Mouse (Mus musculus) neural tube, embryonic 13.5 days (tissue): ENCODE results near the gene Foxb1. TPM values are rescaled to one million over a fixed set of nuclear protein-coding genes. Genes with fewer than 3 reads are reported as not detected.

Source experiments
- ATAC-seq: fragments of 200-750 bp; cut with Nextera tagmentation; 2 replicates; pipeline ENCODE4 v1.8.0; 2017; ENCODE audit warnings: low read depth, mild to moderate bottlenecking, moderate TSS enrichment, moderate library complexity
- H3K27ac ChIP-seq: fragments of 300-500 bp; sonication (generic); replicated peaks from 2 replicates; pipeline ENCODE4 v1.5.1; 2015; ENCODE audit warnings: moderate library complexity, mild to moderate bottlenecking, inconsistent platforms
- H3K27me3 ChIP-seq: fragments of 300-500 bp; sonication (generic); 2 replicates; pipeline ENCODE4 v1.6.1; 2015; ENCODE audit warnings: mild to moderate bottlenecking, inconsistent platforms
- H3K36me3 ChIP-seq: fragments of 300-500 bp; sonication (generic); 2 replicates; pipeline ENCODE4 v1.6.1; 2015; ENCODE audit warnings: mild to moderate bottlenecking, inconsistent platforms
- H3K4me1 ChIP-seq: fragments of 300-500 bp; sonication (generic); replicated peaks from 2 replicates; pipeline ENCODE4 v1.6.1; 2015; ENCODE audit warnings: inconsistent platforms
- H3K4me2 ChIP-seq: fragments of 300-500 bp; sonication (generic); 2 replicates; pipeline ENCODE4 v1.6.1; 2015; ENCODE audit warnings: inconsistent platforms, mild to moderate bottlenecking, moderate library complexity
- H3K4me3 ChIP-seq: fragments of 300-500 bp; sonication (generic); 2 replicates; pipeline ENCODE4 v1.5.1; 2015; ENCODE audit warnings: mild to moderate bottlenecking, inconsistent platforms
- H3K9ac ChIP-seq: fragments of 300-500 bp; sonication (generic); 2 replicates; pipeline ENCODE4 v1.6.1; 2015; ENCODE audit warnings: moderate library complexity, mild to moderate bottlenecking, inconsistent platforms
- H3K9me3 ChIP-seq: fragments of 300-500 bp; sonication (generic); 2 replicates; pipeline ENCODE4 v1.6.1; 2016; ENCODE audit warnings: inconsistent platforms
- WGBS: fragments of 180-500 bp; shearing (Covaris S2); methylation state at CpG from one replicate; pipeline ENCODE4 v1.1.7; 2015; 5-methylcytosine and 5-hydroxymethylcytosine counted together
- polyA plus RNA-seq: library from polyadenylated mRNA; unstranded; fragments of >200 nt; fragmentation: Nextera tagmentation; extraction: Ambion mirVana; gene quantifications from 2 replicates; pipeline ENCODE4 v1.2.1, GENCODE M21; 2015

Gene Foxb1
- polyA plus RNA-seq, 1 experiment from 2014 or later, result 8.0 TPM

DNA sequence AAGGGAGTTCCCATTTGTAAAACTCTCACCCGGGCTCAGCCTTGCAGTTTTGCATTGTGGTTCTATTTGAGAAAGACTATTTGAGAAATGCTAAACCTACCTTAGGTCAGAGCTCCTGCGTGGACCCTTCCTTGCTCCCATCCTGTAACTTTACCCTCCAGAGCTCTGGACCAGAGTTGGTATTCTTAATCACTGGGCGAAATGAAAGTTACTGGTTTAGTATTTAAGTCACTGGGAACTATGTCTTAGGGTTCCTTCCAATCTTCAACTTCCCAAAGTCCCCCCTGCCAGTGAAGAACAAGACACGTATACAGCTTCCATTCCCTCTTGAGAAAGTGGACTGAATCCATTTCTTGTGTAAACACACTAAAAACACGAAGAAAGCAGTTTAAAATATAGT lies 5.6 kb downstream of the Foxb1 start:
- no peak overlapping the region for H3K4me3 ChIP-seq
- peaks cover 34% of the 10 kb centered on the region for H3K4me1 ChIP-seq
- H3K9ac ChIP-seq, result no peak overlapping the region
- no peak for ATAC-seq
- 11% methylated on average over 5 of the region's 5 CpGs for WGBS
- H3K4me2 ChIP-seq, result peak overlapping the region; percentile 33; the same call in 1 of the 2 replicates
- 0 out of 2 replicates have a peak overlapping the region, but pooled peaks have one; percentile 19 for H3K27ac ChIP-seq
- H3K36me3 ChIP-seq, result no peaks in the 10 kb centered on the region
- H3K27me3 ChIP-seq, result peaks cover 67% of the 10 kb centered on the region
- no peaks in the 10 kb centered on the region for H3K9me3 ChIP-seq

DNA sequence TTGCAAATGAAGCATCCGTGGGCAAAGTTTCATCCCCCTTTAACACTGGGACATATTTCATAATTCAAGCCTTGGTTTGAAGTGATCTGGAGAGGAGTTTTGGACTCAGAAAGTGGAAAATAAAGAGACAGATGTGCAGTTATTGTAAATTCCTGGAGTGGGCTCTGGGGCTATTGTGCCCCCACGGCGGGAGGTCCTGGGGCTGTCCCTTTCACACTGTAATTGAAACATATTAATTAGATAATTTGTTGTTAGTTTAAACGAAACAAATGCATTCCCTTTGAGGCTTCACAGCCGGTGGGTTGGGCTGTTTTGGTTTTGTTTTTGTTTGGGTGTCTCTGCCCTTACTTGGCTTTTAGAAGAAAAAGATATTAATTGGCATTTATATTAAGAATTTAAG lies 6.0 kb downstream of the Foxb1 start:
- H3K9me3 ChIP-seq, result no peaks in the 10 kb centered on the region
- peaks cover 62% of the 10 kb centered on the region for H3K27me3 ChIP-seq
- 2% methylated on average over 5 of the region's 5 CpGs for WGBS
- ATAC-seq, result no peak
- H3K4me1 ChIP-seq, result peaks cover 29% of the 10 kb centered on the region
- H3K27ac ChIP-seq, result 0 out of 2 replicates have a peak overlapping the region, but pooled peaks have one; percentile 19
- H3K36me3 ChIP-seq, result no peaks in the 10 kb centered on the region
- no peak overlapping the region for H3K4me3 ChIP-seq
- no peak overlapping the region for H3K9ac ChIP-seq
- peak overlapping the region; percentile 33; the same call in 1 of the 2 replicates for H3K4me2 ChIP-seq

DNA sequence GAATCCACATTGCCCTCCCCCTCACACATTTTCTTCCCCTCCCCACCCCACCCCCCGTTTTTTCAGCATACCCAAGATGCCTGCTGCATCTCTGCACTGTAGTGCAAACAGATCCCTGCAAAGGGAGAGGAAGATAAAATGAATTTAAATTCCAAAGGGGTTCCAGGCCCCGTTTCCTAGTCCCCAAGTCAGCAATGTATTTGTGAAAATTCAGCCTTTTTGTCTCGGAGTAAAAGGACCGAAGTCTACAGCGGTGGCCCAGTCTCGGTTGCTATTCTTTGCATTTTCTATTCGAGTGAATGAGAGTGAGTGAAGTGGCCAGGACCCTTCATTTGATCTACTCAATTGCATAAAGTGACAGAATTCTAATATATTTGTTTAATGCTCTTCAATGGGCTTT lies 6.4 kb downstream of the Foxb1 start:
- H3K4me3 ChIP-seq, result no peak overlapping the region
- WGBS, result 6% methylated on average over 7 of the region's 7 CpGs
- H3K9me3 ChIP-seq, result no peaks in the 10 kb centered on the region
- no peaks in the 10 kb centered on the region for H3K36me3 ChIP-seq
- ATAC-seq, result peak; percentile 47; the same call in 1 of the 2 replicates
- H3K4me2 ChIP-seq, result peak overlapping the region; percentile 33; the same call in 1 of the 2 replicates
- peaks cover 25% of the 10 kb centered on the region for H3K4me1 ChIP-seq
- peaks cover 58% of the 10 kb centered on the region for H3K27me3 ChIP-seq
- 0 out of 2 replicates have a peak overlapping the region, but pooled peaks have one; percentile 10 for H3K27ac ChIP-seq
- no peak overlapping the region for H3K9ac ChIP-seq

DNA sequence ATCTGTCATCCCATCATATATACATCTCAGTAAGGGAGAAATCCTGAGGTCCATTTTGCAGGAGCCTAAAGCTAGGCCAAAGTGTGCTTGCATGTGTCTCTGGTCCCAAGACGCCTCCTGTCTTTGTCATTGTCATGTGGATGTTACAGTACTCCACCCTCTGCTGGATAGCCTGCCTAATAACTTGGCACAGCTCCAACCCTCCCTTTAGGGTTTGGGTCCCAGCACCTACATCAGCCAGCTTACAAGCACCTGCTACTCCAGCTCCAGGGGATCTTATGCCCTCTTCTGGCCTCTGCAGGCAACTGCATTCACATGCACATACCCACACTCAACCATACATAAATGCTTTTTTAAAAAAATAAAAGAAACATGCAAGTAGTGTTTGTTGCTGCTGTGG lies 12.8 kb downstream of the Foxb1 start:
- Histone ChIP-seq H3K4me3 (no peak overlapping the region), H3K27me3 (peaks cover 6% of the 10 kb centered on the region), H3K4me2 (no peak overlapping the region), H3K4me1 (no peaks in the 10 kb centered on the region), H3K9ac (no peak overlapping the region), H3K36me3 (no peaks in the 10 kb centered on the region), H3K27ac (no peak overlapping the region), H3K9me3 (no peaks in the 10 kb centered on the region)
- ATAC-seq, result no peak
- WGBS, result 96% methylated on average over 1 of the region's 1 CpGs

DNA sequence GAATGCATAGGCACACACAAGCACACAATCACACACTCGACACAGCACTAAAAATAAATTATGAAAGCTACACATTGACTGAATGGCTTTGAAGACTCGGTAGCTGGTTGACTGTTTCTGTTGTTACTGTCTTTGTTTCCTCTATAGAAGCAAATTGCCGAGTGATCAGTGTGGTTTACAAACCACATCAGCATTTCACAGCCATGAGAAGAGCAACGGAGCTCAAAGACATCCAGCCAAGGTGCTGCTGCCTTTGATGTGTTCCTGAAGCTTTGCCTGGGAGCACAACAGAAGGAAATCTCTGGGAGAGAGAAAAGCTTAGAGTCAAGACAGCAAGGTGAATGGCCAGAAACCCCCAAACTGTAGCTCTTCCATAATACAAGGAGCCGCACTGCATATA lies 32.0 kb downstream of the Foxb1 start:
- Histone ChIP-seq H3K36me3 (no peaks in the 10 kb centered on the region), H3K4me3 (no peak overlapping the region), H3K27me3 (no peaks in the 10 kb centered on the region; the same call in 1 of the 2 replicates), H3K27ac (no peak overlapping the region), H3K4me2 (no peak overlapping the region), H3K9me3 (peaks cover 9% of the 10 kb centered on the region; the same call in 1 of the 2 replicates), H3K4me1 (no peaks in the 10 kb centered on the region), H3K9ac (no peak overlapping the region)
- WGBS, result 36% methylated on average over 5 of the region's 5 CpGs
- ATAC-seq, result no peak

DNA sequence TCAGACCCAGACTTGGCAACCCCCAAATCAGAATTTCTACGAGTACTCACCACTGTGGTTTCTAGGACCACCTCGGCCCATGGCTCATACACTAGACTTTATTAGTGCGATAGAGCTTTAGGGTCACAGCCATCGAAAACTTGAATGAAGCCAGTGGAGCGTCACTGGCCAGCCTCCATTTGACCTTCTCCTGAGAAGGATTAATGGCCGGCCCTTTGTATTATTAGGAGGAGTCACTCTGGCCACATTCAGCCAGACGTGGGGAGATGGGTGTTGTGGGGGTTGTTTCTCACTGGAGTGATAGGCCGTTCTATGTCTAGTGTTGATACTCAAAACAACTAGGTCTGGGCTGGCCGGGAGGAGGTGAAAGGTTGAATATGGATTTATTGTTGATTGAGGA lies 42.3 kb downstream of the Foxb1 start:
- H3K27ac ChIP-seq, result no peak overlapping the region
- H3K4me3 ChIP-seq, result no peak overlapping the region
- no peaks in the 10 kb centered on the region for H3K9me3 ChIP-seq
- WGBS, result 21% methylated on average over 9 of the region's 9 CpGs
- no peaks in the 10 kb centered on the region for H3K36me3 ChIP-seq
- no peak for ATAC-seq
- H3K4me2 ChIP-seq, result no peak overlapping the region
- no peaks in the 10 kb centered on the region for H3K27me3 ChIP-seq
- peaks cover 32% of the 10 kb centered on the region for H3K4me1 ChIP-seq
- no peak overlapping the region for H3K9ac ChIP-seq

DNA sequence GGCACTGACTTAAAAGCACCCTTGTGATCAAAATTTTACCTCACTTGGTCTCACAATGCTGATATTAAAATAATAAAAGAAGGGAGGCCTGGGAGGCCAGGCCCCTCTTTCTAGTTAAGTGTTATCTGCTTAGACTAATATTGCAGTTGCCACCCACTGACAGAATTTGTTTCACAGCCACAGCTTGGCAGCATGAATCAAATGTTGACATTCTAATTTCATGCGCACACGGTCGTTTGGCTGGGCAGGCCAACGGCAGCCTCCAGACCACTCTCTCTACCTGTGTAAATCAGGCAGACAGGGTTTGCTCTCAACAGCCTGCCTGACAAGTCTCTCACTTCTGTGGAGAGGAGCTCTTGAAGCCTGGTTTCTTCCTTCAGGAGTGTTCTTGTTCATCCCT lies 44.4 kb downstream of the Foxb1 start:
- ATAC-seq, result no peak
- no peak overlapping the region for H3K9ac ChIP-seq
- no peak overlapping the region for H3K4me2 ChIP-seq
- no peaks in the 10 kb centered on the region for H3K9me3 ChIP-seq
- H3K4me1 ChIP-seq, result peaks cover 42% of the 10 kb centered on the region
- H3K4me3 ChIP-seq, result no peak overlapping the region
- no peaks in the 10 kb centered on the region for H3K27me3 ChIP-seq
- H3K36me3 ChIP-seq, result no peaks in the 10 kb centered on the region
- 12% methylated on average over 4 of the region's 4 CpGs for WGBS
- no peak overlapping the region; the same call in 1 of the 2 replicates for H3K27ac ChIP-seq

DNA sequence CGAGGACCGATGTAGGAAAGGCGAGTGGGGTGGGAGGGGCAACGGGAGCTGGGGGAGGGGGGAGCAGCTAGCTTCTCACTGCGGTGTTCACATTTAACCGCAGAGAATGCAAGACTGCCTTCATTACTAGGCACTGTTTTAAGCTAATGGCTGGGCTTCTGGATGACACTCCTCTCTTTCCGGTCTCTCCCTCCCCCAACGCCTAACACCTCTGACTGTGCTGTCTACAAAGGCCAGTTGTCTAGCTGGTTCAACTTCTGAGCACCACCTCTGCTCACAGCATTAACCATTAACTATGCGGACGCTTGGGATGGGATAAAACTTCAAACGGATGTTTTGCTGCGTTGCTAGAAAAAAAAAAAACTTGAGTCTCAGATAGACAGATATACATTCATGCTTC lies 45.3 kb downstream of the Foxb1 start:
- Histone ChIP-seq H3K9me3 (no peaks in the 10 kb centered on the region), H3K4me2 (no peak overlapping the region), H3K4me1 (peaks cover 42% of the 10 kb centered on the region), H3K27ac (peak overlapping the region; percentile 78), H3K36me3 (no peaks in the 10 kb centered on the region), H3K27me3 (no peaks in the 10 kb centered on the region), H3K9ac (no peak overlapping the region), H3K4me3 (no peak overlapping the region)
- 1% methylated on average over 12 of the region's 12 CpGs for WGBS
- ATAC-seq, result 0 out of 2 replicates have a peak, but pooled peaks have one; percentile 34

DNA sequence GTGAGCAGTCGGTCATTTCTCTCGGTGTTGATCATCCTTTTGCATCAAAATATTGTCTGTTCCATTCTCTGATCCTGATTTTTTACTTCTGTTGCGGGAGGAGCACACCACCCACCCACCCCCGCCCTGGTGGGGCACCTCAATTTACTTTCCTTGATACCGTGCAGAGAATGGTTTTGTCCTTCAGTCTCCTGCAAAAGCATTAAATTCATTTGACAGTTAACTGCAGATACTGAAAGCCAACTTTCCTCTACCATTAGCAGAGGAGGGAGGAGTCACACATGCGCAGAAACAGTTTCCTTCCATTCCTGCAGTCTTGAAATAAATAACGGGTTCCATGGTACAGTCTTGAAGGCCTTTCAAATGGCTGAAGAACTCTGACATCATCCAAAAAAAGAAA lies 46.4 kb downstream of the Foxb1 start:
- ATAC-seq, result peak; percentile 56
- Histone ChIP-seq H3K9ac (no peak overlapping the region), H3K27ac (peak overlapping the region; percentile 78)

DNA sequence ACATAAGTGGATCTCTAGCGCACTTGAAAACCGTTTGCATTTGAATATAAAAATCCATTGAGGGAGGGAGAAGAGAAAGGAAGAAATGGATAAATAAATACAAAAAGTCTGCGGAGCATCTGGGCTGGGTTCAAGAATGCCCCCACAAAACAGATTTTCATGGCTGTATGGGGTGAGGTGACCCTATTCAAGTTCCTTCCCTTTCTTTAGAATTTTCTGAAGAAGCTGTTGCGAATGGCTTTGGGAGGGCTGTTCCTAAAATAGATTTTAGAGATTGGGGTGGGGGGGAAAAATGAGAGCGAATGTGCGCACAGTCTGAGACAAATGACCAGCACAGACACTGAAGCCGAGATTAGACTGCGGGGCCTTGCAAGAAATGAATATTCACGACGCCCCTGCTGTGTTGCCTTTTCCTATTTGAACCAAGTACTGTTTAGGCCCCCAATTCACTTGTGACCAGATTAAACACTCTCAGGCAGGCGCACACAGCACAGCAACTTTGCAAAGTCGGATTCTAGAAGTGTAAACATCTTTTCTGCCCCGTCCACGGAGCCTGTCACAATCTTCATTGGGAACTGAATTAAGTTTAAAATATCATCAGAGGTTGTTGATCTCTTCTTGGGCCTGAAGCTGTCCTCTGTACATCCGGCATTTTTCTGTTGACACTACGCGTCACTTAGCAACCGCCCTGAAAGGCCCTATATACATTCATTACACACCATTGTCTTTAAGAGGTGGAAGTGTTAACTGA lies 47.0 kb downstream of the Foxb1 start:
- Histone ChIP-seq H3K9me3 (no peaks in the 10 kb centered on the region), H3K4me1 (peaks cover 42% of the 10 kb centered on the region), H3K4me3 (0 out of 2 replicates have a peak overlapping the region, but pooled peaks have one; percentile 0), H3K36me3 (no peaks in the 10 kb centered on the region), H3K27ac (peak overlapping the region; percentile 78), H3K27me3 (no peaks in the 10 kb centered on the region), H3K4me2 (peak overlapping the region; percentile 33), H3K9ac (no peak overlapping the region)
- peak; percentile 91 for ATAC-seq
- WGBS, result 10% methylated on average over 18 of the region's 18 CpGs

More for the DNA sequence above, 46.4 kb downstream of the Foxb1 start:
- peaks cover 42% of the 10 kb centered on the region for H3K4me1 ChIP-seq
- 16% methylated on average over 7 of the region's 7 CpGs for WGBS
- H3K4me2 ChIP-seq, result peak overlapping the region; percentile 33
- no peaks in the 10 kb centered on the region for H3K36me3 ChIP-seq
- no peaks in the 10 kb centered on the region for H3K9me3 ChIP-seq
- H3K4me3 ChIP-seq, result 0 out of 2 replicates have a peak overlapping the region, but pooled peaks have one; percentile 0
- H3K27me3 ChIP-seq, result no peaks in the 10 kb centered on the region

DNA sequence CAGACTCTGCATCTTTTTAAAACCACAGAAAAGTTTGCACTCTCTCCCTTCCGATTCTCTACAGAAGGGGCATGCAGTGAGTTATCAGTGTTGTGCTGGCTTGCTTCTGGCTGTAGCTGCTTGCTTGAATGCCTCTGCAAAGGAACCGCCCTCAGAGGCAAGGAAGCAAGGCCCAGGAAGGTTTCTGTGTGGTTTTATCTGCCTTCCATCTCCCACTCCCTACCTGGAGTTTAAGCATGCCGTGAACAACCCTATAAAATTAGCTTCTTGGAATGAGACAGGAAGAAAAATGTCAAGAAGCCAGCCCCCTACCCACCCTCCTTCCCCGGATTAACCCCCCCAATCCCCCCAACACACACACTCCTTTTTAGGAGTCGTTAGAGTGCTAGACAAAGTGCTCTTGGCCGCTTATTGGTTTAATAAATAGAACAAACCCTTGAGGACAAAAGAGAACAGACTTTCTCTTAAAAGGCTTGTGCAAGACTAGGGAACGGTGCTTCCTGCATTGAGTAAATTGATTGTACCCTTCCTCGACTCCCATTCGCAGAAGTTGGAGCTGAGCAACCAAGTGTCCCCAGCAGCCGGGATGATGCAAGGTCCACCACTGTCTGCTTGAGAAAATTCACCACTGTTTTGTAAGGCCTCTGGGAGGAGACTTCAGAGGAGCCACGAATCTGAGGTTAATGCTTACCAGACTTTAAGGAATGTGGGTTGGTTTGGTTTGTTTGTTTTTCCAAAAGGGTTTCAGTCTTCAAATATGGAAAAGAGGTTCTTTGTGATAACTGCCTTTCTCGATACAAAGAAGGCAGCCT lies 47.8 kb downstream of the Foxb1 start:
- 14% methylated on average over 12 of the region's 12 CpGs for WGBS
- Histone ChIP-seq H3K4me3 (no peak overlapping the region), H3K27me3 (no peaks in the 10 kb centered on the region), H3K4me1 (peaks cover 42% of the 10 kb centered on the region), H3K27ac (peak overlapping the region; percentile 78), H3K9ac (no peak overlapping the region), H3K9me3 (0 out of 2 replicates have a peak, but pooled peaks cover 3% of the 10 kb centered on the region), H3K4me2 (no peak overlapping the region), H3K36me3 (no peaks in the 10 kb centered on the region)
- ATAC-seq, result no peak
